Mouse (Mus musculus) urinary bladder, postnatal 4 days (tissue): Measurements from ENCODE around the gene Irf2bpl.

Experiments used
- DNase-seq, 2 experiments: peaks; one replicate each; pipeline ENCODE4 v3.0.0; 2021 to 2022; ENCODE audit warnings: low spot score in 2 of 2

The Irf2bpl gene

DNA sequence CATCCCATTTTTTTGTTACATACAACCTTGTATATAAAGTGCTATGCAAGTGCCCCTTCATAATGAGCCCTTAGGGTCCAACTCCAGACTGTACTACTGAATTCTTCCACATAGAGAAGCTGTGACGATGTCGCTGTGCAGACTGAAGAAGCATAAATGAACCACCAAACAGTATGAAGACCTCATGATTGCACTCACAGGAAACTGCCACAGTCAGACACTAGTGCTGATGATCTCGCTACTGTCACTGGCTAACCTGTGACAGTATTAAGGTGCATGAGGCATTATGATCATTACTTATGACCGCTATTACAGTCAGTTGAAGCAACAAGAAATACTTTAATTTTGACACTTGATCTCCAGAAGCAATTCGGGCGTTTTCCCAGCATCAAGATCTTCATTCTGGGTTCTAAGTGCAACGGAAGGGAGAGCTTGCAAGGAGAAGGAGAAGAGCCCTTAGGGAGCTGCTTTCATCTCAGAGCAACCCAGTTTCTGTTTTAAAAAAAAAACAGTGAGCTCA, 1.9 kb upstream of the Irf2bpl start:
- no peak for DNase-seq

DNA sequence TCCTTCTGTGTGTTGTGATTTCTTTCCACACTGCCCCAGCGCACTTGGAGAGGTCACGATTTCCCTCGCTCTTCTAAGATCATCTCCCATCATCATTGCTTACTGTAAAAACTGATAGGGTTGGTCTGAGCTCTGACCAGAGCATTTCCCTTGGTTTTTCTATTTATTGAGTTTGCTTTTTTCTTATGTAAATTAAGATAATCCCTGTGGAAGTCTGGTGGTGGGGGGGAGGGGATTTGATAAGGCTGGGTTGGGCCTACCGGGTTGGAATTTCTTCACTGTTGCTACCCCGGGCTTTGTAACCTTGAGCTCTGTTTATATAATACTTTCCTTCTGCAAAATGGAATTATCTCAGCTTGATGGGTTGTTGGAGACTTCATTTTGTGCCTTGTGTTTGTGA, 1.1 kb upstream of the Irf2bpl start:
- DNase-seq, result no peak

DNA sequence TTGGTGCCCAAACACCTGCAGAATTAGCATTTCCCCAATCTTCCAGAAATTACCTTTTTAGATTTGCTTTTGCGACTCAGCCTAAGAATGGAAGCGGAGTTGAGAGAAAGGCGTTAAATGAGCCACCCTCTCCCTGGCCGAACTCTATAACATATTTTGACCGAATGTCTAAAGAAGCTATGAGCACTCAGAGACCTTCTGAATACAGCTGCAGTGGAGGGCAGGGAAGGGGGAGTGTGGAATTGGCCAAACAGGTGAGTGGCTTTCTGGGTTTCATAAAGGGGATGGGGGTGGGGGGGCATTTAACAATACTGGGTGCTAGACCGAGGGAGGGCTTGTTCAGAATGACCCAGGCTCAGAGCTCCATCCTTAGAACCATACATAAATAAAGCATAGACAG, 738 bp upstream of the Irf2bpl start:
- no peak for DNase-seq

DNA sequence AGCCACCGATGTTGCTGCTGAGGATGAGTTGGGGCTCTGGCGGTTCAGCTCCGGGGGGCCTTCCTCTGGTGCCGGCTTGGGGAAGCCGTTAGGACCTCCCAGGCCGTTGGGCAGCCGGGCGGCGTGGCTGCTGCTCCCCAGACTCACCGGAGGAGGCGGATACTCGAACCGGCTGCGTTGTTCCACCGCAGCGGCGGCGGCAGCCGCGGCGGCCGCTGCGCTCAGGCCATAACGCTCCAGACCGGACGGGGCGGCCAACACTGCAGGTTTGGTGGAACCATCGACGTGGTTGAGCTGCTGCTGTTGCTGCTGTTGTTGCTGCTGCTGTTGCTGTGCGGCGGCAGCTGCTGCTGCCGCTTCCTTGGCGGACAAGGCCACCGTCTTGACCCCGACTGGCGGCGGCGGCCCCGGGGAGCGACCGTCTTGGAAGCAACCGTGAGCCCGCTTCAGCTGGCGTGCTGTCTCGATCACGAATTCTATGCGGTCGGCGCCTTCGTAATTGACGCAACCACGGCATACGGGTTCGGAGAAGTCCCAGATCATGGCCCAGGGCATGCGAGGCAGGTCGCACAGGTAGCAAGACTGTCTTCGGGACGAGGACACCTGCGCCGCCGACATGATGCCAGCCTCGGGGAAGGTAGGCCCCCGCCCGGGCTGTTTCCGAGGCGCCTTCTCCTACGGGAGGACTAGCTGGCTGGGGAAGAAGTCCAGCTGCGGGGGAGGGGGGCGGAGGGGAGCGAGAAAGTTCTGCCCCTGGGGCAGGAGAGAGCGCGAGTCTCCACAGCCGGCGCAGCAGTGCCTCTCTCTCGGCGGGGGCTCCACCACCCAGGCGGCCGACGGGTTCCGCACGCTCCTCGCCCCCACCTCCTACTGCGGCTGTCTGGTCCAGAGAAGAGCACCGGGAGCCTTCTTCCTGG, 1.1 kb downstream of the Irf2bpl start:
- peak; percentile 64 to 66 for DNase-seq

DNA sequence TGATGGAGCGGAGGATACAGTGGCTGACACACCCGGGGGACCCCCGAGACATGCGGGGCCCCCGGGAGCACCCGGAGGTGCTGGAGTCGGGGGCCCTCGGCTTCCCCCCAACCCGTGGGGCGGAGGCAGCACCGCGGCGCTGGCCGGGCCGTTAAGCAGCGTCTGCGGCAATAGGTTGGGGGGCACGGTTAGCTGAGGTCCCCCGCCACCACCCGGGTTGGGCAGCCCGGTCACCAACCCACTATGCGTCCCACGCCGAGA, 1.6 kb downstream of the Irf2bpl start:
- DNase-seq, result no peak

DNA sequence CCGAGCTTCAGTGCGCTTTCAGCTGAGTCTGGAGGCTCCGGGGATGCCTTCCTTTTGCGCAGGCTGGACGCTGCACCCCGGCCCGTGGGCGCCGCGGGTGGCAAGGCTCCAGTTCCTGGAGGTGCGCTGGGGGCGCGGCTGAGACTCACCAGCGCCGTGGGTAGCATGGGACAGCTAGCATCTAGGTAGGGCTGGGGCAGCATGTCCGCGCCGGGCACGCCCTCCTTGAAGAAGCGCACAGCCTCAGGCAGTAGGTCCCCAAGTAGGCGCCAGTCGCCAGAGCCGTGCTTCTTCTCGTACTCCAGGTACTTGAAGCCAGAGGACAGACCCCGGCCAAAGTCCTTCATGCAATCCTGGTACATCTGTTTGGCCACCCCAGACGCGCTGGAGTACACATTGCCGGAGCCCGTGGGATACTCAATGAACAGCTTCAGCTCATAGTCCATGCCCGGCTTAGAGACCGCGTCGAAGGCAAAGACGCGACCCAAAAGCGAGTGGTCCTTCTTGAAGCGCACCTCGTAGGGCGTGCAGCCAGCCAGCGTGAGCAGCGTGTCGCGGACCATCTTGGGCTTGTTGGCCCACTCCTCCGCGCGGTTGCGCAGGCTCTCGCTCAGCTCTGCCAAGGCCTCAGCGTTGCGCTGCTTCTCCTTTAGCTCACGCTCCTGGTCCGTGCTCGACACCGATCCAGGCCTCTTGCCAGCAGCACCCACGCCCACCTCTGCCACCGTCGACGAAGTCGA, 2.1 kb downstream of the Irf2bpl start:
- DNase-seq, result peak; percentile 61 to 70

DNA sequence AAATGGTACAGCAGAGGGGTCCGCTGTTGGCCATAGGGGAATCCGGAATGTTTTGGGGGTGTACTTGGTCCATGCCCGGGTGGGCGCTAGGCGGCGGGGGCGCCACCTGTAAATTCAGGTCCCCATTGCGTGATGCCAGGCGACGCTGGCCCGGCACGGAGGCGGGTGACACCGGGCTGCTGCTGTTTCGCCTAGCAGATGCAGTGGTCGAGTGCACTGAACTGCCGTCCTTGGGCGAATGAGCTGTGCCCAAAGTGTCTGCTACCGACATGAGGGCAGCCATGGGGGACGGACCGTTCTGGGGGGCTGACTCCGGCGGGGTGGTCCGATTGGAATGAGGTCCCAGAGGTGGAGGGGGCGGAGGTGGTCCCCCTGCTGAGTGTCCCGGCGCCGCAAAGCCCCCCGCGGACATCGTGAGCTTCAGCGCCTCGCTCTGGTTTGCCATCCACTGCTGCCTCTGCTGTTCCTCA, 2.8 kb downstream of the Irf2bpl start:
- no peak for DNase-seq

DNA sequence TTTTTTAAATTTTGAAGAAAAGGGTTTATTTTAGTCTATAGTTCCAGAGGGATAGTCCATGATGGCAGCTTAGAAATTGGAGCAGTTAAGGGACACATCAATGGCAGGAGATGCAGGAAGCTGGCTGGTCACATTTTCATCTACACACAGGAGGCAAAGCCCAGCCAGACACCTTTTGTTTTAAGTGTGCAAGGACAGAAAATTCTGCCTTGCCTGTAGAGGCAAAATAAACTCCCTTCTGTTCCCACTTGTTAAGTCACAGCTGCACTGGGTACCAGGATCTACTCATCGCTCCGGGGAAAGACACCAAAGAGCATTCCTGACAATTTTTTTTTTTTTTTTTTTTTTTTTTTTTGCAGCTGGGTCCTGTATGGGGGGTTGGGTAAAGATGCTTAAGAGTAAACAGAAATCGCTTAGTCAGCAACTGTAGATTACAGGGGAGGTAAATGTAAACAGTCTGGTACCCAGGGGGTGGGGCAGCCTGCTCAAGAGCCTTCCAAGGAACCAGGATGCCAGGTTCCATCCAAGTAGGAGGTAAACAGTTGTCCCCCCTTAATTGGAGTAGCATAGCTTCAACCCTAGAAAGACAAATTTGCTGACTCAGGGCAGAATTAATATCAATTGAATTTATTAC, 4.4 kb downstream of the Irf2bpl start:
- DNase-seq, result no peak

DNA sequence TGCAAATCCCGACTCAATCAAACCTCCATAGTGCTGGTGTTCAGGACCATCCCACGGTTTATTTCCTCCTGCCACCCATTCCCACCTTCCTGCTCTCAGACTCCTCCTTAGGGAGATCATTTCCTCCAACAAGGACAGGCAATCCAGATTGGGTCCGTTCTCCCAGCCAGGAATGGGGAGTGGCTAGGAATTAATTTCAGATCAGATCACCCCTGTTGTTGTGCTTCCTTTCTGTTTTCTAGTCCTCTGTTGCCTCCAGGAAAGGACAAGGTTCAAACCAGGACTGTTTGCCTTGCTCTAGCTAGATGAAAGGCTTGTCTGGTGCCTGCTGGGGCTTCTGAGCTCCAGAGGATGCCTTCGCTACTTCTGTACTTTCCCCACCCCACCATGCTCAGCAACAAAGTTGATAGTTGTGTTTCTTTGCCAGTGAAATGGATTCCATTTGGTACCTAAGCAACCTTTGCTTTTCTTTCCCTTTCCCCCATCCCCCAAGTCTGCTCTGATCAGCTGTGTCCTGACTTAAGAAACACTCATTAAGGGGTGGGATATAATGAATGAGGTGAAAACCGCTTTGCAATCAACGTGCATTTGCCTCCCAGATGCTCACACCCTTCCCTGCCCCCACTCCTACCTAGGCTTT, 5.0 kb downstream of the Irf2bpl start:
- DNase-seq, result no peak

DNA sequence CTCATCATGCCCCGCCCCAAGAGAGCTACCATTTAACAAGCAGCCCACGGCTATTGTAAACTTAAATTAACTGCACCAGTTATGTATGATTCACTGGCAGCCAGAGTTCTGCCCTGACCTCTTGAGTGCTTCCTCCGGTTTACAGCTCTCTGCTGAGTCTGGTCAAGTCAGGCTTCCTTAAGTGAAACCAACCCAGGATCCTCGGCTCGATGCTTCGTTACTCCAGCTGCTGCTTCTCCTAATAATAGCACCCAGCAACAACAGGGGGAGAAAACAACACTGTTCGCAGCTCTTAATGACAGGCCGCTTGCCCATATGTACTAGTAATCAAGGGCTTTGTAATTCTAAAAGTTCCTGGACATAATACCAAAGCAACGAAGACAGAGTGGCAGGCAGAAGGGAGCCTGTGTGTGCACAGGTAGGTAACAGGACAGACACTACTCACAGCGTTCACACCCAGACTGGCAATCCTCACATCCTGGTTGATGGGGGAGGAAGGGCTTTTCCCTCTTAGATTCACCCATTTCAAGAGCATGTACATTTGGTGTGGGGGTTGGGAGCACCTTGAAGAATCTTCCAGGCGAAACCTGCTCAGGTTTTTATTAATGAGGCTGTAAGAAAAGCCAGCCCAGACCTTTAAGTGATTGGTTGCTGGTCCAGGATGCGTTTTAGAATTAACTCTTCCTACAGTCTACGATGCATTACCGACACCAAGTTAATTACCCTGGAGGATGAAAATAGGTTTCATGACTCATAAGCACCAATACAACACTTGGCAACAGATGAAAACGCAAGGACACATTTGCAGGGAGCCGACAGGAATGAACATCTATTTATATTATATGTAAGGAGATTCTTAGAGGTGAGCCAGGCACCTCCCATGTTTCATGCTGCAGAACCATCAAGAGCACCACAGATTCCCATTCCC, 5.9 kb downstream of the Irf2bpl start:
- DNase-seq, result no peak

DNA sequence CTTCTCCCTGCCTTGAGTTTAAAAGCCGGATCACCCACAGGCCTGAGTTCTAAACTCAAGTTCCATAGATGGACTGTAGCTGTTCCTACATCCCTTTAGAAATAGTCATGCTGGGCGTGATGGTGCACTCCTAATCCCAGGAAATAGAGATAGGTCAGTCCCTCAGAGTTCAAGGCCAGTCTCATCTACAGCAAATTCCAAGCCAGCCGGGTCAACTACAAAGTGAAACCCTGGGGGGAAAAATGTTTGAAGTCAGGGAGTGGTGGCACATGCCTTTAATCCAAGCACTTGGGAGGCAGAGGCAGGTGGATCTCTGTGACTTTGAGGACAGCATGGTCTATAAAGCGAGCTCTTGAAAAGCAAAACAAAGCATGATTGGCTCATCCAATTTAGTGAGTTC, 7.6 kb downstream of the Irf2bpl start:
- DNase-seq, result no peak

DNA sequence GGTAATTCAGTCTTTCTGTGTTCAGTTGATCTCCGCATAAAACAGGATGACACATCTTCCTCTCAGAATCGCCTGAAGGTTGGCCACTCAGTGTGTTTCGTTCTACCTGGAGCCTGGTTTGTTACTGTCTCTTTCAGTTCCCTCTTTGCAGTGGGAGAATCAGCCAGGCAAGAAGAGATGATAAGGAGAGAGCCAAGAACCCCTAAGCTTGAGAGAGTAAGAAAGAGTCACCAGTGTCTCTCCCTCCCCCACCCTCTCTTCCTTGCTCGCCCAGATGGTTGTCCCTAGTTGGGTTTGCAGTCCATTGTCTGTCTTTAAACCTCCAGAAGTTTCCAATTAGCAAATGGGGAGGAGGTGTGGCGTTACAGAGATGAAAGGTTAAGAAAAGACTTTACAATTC, 8.5 kb downstream of the Irf2bpl start:
- no peak for DNase-seq

DNA sequence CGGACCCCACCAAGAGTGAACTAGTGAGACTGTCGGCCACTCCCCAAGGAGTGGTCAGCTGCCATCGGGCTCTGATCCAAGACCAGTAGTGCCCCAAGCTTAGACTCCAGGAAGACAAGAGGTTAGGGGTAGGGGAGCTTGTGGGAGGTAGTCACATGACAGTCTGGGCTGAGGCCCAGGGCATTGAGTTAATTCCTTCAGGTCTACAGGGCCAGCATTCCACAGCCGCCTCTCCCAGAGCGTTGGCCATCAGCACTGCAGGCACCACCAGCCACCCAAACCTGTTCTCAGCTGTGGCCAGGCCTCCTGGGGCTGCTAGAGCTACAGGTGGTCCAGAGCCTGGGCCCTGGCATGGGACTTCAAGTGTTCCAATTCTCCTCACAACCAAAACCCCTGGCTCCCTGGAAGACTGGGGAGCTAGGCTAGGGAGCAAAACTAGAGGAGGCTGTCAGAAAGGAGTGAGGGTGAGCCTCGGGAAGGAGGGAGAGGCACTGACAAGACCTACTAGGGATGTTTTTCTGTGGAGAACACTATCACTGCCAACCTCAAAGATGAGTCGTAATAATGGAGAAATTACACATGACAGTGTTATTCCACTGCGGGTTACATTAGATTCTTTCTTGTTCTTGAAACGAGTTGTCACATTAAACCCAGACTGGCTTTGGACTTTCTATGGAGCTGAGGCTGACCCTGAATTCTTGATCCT, 12.1 kb downstream of the Irf2bpl start:
- peak; percentile 39 to 66 for DNase-seq

DNA sequence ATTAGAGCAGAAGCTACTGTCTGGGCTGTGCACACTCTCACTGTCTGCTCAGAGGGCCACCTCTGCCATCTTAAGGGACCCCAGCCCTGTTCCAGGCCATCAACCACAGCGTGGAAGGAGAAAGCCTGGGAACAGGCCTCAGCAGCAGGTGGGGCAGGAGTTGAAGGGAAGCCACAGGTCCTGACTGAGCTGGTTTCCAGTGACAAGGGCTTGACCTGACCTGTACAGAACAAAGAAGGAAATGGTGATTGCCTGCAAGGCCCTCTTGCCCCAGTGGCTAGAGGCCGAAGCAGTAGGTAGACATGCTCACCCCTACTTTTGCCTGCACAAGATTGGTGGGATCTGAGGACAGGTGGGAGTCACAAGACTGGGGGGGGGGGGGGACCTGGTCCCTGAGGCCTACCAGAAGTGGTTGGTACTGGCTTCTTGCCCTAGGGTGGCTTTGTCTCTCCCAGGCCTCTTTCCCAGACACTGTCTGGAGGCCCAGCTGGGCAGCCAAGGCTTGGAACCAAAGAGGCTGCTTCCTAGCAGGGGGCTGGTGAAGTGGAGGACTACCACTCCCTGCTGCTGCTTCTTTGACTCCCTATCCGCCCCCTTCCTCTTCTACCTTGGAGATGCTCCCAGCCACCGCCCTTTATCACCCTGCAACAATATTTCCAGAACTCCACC, 12.8 kb downstream of the Irf2bpl start:
- no peak for DNase-seq

DNA sequence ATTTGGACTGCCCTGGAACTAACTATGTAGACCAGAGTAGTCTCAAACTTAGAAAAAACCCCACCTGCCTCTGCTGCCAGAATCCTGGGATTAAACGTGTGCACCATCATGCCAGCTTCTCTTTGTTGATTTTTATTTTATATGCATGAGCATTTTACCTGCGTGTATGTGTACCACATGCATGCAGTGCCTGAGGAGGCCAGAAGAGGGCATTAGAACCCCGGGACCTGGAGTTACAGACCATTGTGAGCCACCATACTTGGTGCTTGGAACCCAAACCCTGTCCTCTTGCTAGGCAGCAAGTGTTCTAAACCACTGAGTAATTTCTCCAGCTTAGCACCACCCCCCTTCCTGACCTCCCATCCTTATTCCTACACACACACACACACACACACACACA, 13.6 kb downstream of the Irf2bpl start:
- no peak for DNase-seq

DNA sequence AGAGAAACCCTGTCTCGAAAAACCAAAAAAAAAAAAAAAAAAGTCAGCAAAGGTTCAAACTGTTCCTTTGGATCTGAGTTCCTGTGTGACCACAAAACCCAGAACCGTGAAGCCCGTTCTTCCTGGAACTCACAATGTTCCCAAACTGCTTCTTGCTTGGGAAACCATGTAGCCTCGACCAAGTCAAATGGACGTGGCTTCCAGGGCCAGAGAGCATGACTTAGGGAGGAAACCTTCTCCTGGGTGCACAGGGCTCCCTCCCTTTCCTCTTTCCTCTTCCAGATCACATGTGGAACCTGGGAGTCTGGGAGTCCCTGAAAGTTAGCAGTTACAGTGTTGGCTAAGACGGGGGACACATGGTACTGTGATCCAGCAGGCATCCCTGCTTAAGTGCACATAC, 14.8 kb downstream of the Irf2bpl start:
- no peak for DNase-seq

DNA sequence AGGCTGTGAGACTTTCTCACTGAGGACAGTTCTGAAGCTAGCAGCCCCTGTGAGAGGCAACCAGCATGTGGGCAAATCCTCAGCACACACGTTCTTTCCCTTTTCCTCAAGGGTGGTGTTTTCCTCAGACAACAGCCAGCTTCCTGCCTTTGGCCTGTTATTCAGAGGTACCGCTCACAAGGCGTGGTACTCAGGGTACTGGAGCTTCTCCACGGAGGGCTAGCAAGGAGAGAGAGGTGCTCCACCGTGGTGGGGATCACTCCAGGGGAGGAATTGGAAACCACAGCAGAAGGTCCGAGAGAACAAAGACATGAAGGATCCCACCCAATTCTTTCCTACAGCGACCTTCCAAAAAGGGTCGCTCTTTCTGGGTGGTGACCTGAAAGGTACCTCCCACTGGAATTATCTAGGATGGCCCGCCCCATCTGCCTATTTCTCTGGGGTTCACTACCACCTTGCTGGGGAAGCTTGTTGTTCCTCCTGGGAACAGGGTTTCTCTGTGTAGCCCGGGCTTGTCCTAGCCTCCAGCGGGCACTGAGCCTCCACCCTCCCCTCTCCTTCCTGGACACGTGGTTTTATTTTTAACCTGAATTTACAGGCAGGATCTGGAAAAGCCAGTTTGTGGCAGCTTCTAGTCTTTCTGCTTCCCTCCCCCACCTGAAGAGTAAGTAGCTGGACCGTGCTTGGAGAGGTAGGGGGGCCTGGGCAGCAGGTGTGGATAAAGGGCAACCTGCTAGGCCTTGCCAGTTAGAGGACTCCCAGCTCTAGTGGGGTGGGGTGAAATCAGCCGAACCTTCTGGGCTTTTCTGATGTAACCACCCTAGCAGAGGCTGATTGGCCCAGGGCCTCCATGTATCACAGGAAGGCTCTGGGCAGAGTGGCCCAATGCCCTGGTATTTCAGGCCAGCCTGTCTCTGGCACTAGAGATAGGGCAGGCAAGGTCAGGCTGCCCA, 17.1 kb downstream of the Irf2bpl start:
- peak in 1 of 2 experiments; percentile 32 for DNase-seq

DNA sequence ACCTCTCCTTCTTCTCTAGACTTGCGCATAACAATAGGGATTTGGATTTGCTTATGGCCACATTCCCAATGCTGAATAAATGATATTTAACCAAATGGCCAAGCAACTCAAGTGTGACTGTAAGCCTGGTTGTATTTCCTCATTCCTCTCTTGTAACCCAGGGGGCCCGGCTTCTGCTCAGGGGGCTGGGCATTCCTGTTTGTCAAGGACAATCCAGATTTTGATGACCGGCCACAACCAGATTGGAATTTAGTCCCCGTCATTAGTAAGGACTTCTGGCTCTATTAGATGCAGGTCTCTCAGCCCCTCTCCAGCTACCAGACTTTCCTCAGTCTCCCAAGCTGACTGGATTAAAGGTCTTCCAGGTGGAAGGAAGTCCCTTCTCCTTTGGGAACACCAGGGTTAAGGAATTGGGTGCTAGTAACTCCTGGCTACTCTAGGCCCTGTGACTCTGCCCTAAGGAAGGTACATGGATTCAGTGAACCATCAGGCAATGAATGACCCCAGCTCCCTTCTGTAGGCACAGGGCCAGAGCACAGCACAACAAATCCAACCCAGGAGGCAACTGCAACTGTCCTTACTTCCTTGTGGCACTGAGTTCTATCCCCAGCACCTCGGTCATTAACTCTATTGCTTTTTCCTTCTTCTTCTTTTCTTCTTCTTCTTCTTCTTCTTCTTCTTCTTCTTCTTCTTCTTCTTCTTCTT, 20.1 kb downstream of the Irf2bpl start:
- DNase-seq, result no peak
